ENCODE assay signal across 11 mouse cellular contexts in genomic region chr19:56703238-56704097, GRCm38 (mm10). TPM values are rescaled to one million over a fixed set of nuclear protein-coding genes. Genes with fewer than 3 reads are reported as not detected.
DNase-seq lines count a peak whose midpoint lies in the region; ATAC-seq lines count a peak whose summit lies in the region.
"Had no signal": no experiment of that assay in that cellular context is flagged by ENCODE, and none has a peak within 500 bp of the region (broad histone marks: within the 10 kb centered on the region; RNA-seq: fewer than 3 reads in every experiment).

No protein-coding gene starts in this region.

- peak; percentile 37 for DNase-seq in adrenal gland, postnatal 14 days
- DNase-seq in adrenal gland, postnatal 25 days: no peak
- DNase-seq in kidney, adult 9 months: peak; percentile 56
- no peak for DNase-seq in kidney, adult 11 months
- no peak for DNase-seq in limb, embryonic 10.5 days (ENCODE audit: low spot score)
- no peak for DNase-seq in frontal cortex, postnatal 36 days (ENCODE audit: low spot score in 2 of 2)
- DNase-seq: thymus, adult 18-20 months had no signal

- ATAC-seq in megakaryocyte progenitor cell, adult 5-6 weeks (replicated peaks; ENCODE audit: poor library complexity): peak; percentile 88

- peaks cover 10% of the 10 kb centered on the region; the same call in 1 of the 2 replicates for H3K27me3 ChIP-seq in limb, embryonic 10.5 days (ENCODE audit: low read depth, poor library complexity, severe bottlenecking)
- H3K27me3 ChIP-seq: liver, embryonic 15.5 days had no signal

- H3K36me3 ChIP-seq in limb, embryonic 10.5 days: no peaks in the 10 kb centered on the region
- H3K36me3 ChIP-seq: liver, embryonic 15.5 days had no signal

- peak overlapping the region; percentile 91 for H3K27ac ChIP-seq in brown adipose tissue, adult 24 weeks (replicated peaks; ENCODE audit: low read depth, low read length)
- no peak overlapping the region for H3K27ac ChIP-seq in limb, embryonic 10.5 days
- H3K27ac ChIP-seq: liver, embryonic 15.5 days had no signal

- 75% methylated on average over 12 of the region's 12 CpGs for WGBS in limb, embryonic 10.5 days

- H3K4me3 ChIP-seq in brown adipose tissue, adult 24 weeks (ENCODE audit: insufficient read depth, low read depth, low read length): no peak overlapping the region
- H3K4me3 ChIP-seq in limb, embryonic 10.5 days: no peak overlapping the region
- H3K4me3 ChIP-seq: liver, embryonic 15.5 days had no signal

- H3K9me3 ChIP-seq in limb, embryonic 10.5 days (replicated peaks): no peaks in the 10 kb centered on the region
- H3K9me3 ChIP-seq: liver, embryonic 15.5 days had no signal

- H3K4me1 ChIP-seq in brown adipose tissue, adult 24 weeks (ENCODE audit: control insufficient read depth, insufficient read depth, insufficient read length, low read length): peaks cover 29% of the 10 kb centered on the region
- H3K4me1 ChIP-seq in limb, embryonic 10.5 days: peaks cover 24% of the 10 kb centered on the region

RNA-seq across cellular contexts. Expression of gene Adrb1, which starts 18.5 kb away (rescaled TPM):
- total RNA-seq in adrenal gland, postnatal 14 days (2021): 3.8 and 6.4 TPM in 2 replicates
- total RNA-seq in adrenal gland, postnatal 25 days (2021): 2.6 and 4.2 TPM in 2 replicates
- 21.8 and 23.9 TPM in 2 replicates for polyA plus RNA-seq in brown adipose tissue, adult 24 weeks (2012; ENCODE audit: insufficient read depth, insufficient read length, missing spikeins)
- total RNA-seq in megakaryocyte progenitor cell, adult 5-6 weeks (2015): not detected in 2 replicates
- 0.04 TPM in 1 of 2 replicates, not detected in the other for total RNA-seq in megakaryocyte progenitor cell, adult 5-6 weeks (2017)
- polyA plus RNA-seq in limb, embryonic 10.5 days (2016; fragmentation: Nextera tagmentation; extraction: Ambion mirVana): 0.16 TPM in 1 of 2 replicates, not detected in the other
- total RNA-seq: gastrocnemius, adult 18-20 months had no signal

Comparison
In these comparisons a context has a peak if more than half of its experiments do, and no peak if none do; other contexts are left out.
1. DNase-seq: peak in adrenal gland, postnatal 14 days (single experiment) and kidney, adult 9 months (single experiment); none in adrenal gland, postnatal 25 days (single experiment), kidney, adult 11 months (single experiment), limb, embryonic 10.5 days (single experiment) and frontal cortex, postnatal 36 days (0 of 2).